Mouse (Mus musculus) heart, postnatal 0 days (tissue): ENCODE data around the gene Casr.

ENCODE experiments used
- CTCF ChIP-seq: IDR thresholded peaks from 2 replicates; pipeline ENCODE4 v1.5.1; 2016; ENCODE audit warnings: antibody characterized with exemption, control low read depth, low read depth
- EP300 ChIP-seq: IDR thresholded peaks from 2 replicates; pipeline ENCODE4 v1.6.1; 2016; ENCODE audit warnings: antibody characterized with exemption, low read depth

DNA sequence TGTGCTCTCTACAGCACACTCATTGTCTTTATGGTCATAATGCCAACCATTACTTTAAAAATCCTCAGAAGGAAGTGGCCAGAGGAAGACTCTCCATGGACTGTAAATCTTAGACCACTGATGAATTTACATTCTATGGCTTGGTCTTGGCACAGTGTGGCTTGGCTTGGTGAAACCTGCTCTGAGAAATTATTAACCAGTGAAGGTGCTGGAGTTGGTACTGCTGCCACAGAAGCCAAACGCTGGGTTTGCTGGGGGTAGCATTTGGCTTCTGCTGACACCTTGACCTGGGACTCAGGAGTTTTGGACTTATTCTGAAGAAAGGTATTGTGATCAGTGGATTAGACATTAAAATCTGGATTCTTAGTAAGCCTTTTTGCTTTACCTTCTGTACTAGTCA, 69.5 kb downstream of the Casr start:
- no peak for TF ChIP-seq CTCF
- no peak for TF ChIP-seq EP300
